Mouse (Mus musculus): ENCODE measurements around the gene D430041D05Rik.

The D430041D05Rik gene

GRCm38 (mm10) chr2:104408351-104408750, 2.5 kb downstream of the D430041D05Rik start:
- DNase-seq (ENCODE audit: extremely low spot score): no peak

DNA sequence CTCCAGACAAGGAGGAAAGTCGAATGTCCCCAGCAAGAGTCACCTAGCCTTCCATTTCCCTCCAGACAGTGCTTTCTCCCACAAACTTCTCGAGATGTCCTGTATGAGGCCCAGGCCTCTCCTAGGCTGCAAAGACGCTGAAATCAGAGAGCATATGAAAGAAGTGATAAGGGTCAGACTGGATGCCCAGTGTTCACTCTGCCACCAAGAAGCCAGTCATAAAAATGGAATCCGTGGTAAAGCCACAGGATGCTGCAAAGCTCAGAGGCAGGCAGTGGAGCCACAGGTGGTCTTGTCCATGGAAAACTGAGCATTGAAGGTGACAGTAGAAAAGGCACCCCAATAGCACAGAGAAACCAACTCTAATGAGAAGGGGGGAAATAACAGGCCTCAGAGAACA, 2.9 kb downstream of the D430041D05Rik start:
- no peak for DNase-seq (ENCODE audit: extremely low spot score)

DNA sequence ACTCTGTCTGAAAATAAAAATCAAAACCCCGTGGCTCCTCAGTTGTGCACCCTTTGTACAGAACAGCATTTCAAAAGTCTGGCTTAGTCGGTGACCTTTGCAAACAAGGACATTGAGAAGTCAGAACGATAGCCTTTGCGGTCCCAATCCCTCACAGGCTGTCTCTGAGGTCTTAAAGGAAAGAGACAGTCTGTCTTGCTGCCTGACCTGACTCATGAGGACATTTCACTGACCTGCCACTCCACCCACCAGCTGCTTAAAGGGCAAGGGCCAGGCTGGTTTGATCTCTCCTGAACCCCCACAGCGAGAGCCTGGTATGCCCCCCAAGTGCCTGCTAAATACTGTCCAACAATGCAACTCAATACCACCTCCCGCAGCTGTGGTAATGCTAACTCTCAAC, 6.8 kb downstream of the D430041D05Rik start:
- no peak for DNase-seq (ENCODE audit: extremely low spot score)

DNA sequence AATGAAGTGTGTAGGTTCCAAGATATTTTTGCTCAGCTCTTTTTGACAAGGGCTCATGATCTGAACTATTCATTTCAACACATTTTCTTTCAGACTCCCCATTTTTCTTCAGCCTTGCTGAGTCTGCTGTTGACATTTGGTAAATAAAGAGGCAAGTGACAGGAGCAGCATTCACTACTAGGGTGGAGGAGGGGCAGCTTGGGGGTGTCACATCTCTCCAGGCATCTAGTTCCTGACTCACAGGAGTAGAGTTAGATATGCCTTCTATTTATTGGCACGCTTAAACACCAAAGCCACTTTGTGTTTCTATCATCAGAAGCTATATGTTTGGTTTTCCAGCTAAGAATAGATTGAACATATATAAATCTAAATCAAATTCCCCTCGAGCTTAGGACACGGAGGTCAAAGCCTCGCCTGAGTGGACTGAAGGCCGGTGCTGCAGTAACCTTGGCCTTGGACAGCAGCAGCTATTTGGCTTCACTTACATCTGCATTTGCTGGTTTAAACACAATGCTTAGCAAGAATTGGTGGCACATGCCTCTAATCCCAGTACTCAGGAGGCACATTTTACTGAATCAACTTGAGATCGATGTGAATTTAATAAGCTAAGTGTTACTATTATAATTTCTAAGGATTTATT, 12.0 kb downstream of the D430041D05Rik start:
- no peak for DNase-seq (ENCODE audit: extremely low spot score)

DNA sequence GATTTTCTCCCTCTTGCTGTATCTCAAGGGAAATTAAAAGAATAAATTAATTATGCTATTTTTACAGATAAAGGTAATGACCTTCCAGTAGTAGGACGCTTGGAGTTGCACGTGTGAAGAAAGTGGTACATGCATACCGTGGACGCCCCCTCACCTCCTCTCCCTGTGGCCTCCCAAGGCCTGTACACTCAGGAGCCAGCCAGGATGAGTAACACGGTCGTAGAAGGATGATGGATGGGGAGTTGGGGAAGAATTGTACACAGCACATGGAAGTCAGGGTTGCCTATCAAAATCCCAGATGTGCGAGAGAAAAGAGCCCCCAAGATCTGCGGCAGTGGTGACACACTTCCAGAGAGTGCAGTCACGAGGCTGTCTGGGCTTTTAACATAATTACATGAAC, 14.9 kb downstream of the D430041D05Rik start:
- no peak for DNase-seq (ENCODE audit: extremely low spot score)

GRCm38 (mm10) chr2:104394769-104395168, 16.0 kb downstream of the D430041D05Rik start:
- no peak for DNase-seq (ENCODE audit: extremely low spot score)

DNA sequence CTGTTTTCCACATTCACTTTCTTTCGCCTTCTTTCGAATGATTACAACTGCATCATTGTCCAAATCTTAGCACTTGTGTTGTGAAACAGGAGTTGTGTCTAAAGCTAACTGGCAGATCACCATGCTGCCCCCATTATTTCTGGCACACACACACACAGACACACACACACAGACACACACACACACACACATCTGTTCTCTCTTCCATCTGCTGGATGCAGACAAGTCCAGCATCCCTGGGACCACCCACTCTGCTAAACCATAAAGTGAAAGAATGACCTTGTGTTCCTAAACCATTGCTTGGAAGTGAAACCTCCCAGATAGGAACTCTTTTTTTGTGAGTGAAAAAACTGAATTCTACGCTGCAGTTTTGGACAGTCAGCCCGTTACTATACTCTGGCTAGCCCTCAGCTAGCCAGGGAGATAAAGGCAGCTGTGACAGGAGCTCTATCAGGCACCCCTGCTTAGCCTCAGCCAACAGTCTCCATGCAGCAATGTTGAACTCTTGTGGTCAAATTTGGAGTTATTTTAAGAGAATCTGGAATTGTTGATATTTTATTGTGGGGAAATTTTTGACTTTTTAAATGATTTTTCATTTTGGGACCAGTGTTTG, 18.0 kb downstream of the D430041D05Rik start:
- no peak for DNase-seq (ENCODE audit: extremely low spot score)

DNA sequence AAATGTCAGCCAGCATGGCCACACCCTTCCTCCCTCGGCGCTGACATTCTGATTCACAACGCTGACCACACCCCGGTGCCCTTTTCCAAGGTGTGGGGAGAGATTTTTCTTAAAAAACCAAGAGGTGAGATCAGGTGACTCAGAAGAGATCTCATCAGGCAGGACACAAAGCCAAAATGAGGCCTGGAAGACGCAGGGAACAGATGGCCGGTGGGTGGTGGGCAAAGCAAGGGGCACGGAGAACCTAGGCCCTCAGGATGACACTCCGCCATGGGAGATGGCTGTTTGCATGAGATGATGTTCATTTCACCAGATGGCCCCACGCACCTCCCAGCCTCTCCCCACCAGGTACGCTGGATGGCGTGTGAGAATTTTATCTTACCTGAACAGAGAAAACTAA, 21.6 kb downstream of the D430041D05Rik start:
- DNase-seq (ENCODE audit: extremely low spot score): no peak

DNA sequence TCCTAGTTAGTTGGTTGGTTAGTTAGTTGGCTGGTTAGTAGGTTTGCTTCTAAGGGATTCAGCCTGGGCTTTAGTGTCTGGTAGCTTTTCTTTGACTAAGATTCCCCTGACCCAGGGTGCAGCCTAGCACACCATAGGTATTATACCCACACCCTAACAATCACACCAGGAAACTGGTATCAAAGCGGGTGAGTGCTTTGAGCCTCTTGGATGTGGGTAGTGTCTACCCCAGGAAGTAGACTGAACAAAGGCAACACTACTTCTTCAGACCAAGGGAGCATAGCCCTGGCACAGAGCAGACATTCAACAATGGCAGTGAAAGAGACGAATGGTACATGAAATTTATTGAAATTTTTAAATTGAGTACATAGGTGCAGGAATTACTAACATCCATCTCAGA, 24.9 kb downstream of the D430041D05Rik start:
- no peak for DNase-seq (ENCODE audit: extremely low spot score)

- no peak for DNase-seq (ENCODE audit: extremely low spot score)
Measured at GRCm38 (mm10) chr2:104383589-104383988, 27.2 kb downstream of the D430041D05Rik start.

- no peak for DNase-seq (ENCODE audit: extremely low spot score)
Measured at GRCm38 (mm10) chr2:104382813-104383212, 28.0 kb downstream of the D430041D05Rik start.

- no peak for DNase-seq (ENCODE audit: extremely low spot score)
Measured at GRCm38 (mm10) chr2:104379304-104379703, 31.5 kb downstream of the D430041D05Rik start.

GRCm38 (mm10) chr2:104378791-104379190, 32.0 kb downstream of the D430041D05Rik start:
- DNase-seq (ENCODE audit: extremely low spot score): no peak

DNA sequence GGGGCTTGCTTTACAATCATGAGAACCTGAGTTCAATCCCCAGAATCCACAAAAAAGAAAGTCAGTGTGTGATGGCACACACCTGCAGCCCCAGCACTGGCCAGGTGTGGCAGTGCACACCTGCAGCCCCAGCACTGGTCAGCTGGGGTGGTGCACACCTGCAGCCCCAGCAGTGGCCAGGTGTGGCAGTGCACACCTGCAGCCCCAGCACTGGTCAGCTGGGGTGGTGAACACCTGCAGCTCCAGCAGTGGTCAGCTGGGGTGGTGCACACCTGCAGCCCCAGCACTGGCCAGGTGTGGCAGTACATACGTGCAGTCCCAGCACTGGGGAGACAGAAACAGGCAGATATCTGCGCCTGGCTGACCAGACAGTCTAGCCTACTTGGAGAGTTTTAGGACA, 32.8 kb downstream of the D430041D05Rik start:
- no peak for DNase-seq (ENCODE audit: extremely low spot score)

DNA sequence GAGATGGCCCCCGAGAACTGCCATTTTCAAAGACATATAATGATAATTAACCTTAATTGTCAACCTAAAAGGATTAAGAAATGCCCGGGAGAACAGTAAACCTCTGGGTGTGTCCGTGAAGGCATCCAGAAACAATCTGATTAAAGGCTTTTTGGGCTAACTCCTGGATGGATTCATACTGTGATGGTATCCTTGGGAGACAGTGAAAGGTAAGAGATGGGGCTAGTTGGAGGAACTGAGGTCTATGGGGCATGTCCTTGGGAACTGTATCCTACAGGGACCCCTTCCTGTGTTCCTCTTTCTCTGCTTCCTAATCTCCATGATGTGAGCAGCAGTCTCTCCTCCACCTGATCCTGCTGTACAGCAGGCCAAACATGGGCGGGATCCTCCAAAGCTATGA, 38.7 kb downstream of the D430041D05Rik start:
- DNase-seq (ENCODE audit: extremely low spot score): no peak

- no peak for DNase-seq (ENCODE audit: extremely low spot score)
Measured at GRCm38 (mm10) chr2:104371606-104372130, 39.1 kb downstream of the D430041D05Rik start.

- DNase-seq (ENCODE audit: extremely low spot score): peak; percentile 21
Measured at GRCm38 (mm10) chr2:104367836-104368298, 42.9 kb downstream of the D430041D05Rik start.

DNA sequence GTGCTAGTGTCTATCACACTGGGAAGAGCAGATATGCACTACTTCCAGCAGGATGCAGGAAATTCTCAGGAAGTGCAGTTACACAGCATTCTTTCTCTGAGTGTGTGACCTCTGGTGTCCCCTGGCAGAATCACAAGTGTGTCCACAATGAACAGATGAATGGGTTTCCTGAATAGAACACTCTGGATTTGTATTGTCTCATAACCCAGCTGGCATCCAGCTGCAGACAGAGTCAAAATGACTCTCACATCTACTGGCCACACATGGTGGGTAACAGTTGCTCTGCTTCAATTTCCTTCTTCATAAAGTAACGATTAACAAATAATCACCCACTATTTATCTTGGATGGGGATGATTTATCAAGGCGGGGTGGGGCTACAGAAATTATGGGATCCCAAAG, 43.5 kb downstream of the D430041D05Rik start:
- no peak for DNase-seq (ENCODE audit: extremely low spot score)

DNA sequence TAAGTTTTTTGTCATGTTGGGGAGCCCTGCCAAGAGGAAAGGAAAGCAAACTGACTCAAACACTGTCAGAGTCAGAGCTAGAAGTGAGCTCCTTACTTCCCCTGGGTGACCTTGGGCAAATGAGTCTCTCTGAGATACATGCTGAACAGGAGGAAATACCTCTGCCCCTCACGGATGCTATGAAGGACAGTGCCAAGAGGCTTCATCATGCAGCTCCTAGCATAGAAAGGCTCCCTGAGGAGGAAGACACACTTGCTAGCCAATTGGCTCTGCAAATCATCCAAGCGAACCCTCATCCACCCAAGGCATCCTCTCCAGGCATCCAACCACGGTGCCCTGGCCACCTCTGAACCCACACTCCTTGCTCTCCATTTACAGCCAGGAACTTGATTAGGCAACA, 51.5 kb downstream of the D430041D05Rik start:
- DNase-seq (ENCODE audit: extremely low spot score): no peak

DNA sequence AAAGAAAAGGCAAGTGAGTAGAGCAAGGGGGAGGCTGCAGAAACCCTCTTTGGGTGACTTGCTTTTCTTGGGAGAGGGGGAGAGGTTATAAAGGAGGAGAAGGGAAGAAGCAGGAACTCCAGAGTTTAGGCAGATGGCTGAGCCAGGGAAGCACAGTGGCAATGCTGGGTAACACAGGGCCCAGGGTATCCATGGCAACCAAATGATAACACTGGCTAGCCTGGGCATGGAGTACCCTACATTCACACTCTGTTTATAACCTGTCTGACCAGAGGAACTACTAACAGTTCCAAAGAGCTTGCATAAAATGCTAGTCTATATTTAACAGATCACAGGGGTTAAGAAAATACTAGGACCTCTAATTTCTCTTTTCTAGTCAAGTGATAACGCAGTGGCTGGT, 51.9 kb downstream of the D430041D05Rik start:
- DNase-seq (ENCODE audit: extremely low spot score): no peak

DNA sequence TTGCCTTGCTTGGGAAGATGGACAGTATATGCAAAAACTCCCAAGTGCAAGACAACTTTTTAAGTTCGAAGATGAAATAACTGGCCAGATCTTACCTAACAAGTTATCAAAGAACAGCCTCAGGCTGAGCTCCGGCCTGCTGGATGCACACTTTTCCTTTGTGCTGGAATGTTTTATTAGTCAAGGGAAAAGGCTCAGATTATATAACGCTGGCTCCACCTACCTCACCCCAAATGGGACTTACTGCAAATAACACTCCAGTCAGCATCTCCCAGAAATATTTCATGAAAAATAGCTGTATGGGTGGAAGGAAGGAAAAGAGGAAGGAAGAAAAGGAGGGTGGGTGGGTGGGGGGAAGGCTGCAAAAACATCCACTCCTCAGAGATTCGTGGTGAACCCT, 54.3 kb downstream of the D430041D05Rik start:
- DNase-seq (ENCODE audit: extremely low spot score): no peak

DNA sequence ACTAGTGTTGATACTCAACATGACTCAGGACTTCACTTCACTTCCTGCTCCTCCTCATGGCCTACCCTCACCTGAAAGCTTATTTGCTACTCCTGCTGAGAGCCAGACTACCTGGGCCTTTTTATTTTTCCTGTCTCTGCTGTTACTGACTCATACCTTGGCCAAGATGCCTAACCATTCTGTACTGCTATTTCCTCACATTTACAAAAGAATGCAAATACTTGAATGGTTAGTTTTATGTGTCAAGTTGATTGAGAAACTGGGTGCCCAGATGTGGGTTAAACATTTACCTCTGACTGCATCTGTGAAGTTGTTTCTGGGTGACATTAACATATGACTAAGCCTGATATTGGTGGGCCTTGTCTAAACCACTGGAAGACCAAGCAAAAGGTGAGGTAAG, 56.7 kb downstream of the D430041D05Rik start:
- no peak for DNase-seq (ENCODE audit: extremely low spot score)

GRCm38 (mm10) chr2:104352204-104352493, 58.7 kb downstream of the D430041D05Rik start:
- no peak for DNase-seq (ENCODE audit: extremely low spot score)

Data from embryo, embryonic 9.5 days (tissue).